Mouse (Mus musculus): ENCODE results near the gene Fam71b. TPM values are rescaled to one million over a fixed set of nuclear protein-coding genes. Genes with fewer than 3 reads are reported as not detected.

Fam71b gene
- polyA plus RNA-seq, 1 experiment from 2014 or later: not detected

DNA sequence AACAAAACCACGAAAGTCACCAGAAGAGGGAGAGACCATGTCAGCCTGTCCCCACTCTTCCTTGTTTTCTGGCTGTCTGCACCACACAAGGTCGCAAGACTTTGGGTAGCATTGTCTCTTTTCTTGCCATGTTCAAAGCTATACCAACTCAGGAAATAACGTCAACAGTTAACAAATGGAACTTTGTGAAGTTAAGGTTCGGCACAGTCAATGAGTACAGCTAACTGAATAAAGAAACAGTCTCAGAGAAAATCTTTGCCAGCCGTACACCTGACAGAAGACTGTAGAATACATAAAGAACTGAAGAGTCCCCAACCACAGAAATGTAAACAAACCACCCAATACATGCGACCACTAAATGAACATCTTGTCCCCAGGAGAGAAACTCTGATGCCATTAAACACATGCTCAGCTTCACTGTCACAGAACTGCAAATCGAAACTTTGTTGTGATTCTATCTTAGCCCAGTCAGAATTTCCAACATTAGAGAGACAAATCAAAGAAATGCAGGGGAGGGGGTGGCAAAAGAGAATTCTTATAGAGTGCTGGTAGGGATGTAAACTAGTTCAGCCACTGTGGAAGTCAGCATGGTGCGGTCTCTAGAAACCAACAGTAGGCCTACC is 23.9 kb upstream of the Fam71b start:
- H3K27ac ChIP-seq: no peak overlapping the region
- ATAC-seq (ENCODE audit: low FRiP score): no peak
- no peaks in the 10 kb centered on the region for H3K9me3 ChIP-seq (replicated peaks)
- H3K4me1 ChIP-seq: no peaks in the 10 kb centered on the region
- no peak overlapping the region for H3K4me3 ChIP-seq
- WGBS: 85% methylated on average over 8 of the region's 8 CpGs
- H3K36me3 ChIP-seq: no peaks in the 10 kb centered on the region
- H3K9ac ChIP-seq: no peak overlapping the region
- no peak overlapping the region for H3K4me2 ChIP-seq (replicated peaks)
- H3K27me3 ChIP-seq: no peaks in the 10 kb centered on the region

DNA sequence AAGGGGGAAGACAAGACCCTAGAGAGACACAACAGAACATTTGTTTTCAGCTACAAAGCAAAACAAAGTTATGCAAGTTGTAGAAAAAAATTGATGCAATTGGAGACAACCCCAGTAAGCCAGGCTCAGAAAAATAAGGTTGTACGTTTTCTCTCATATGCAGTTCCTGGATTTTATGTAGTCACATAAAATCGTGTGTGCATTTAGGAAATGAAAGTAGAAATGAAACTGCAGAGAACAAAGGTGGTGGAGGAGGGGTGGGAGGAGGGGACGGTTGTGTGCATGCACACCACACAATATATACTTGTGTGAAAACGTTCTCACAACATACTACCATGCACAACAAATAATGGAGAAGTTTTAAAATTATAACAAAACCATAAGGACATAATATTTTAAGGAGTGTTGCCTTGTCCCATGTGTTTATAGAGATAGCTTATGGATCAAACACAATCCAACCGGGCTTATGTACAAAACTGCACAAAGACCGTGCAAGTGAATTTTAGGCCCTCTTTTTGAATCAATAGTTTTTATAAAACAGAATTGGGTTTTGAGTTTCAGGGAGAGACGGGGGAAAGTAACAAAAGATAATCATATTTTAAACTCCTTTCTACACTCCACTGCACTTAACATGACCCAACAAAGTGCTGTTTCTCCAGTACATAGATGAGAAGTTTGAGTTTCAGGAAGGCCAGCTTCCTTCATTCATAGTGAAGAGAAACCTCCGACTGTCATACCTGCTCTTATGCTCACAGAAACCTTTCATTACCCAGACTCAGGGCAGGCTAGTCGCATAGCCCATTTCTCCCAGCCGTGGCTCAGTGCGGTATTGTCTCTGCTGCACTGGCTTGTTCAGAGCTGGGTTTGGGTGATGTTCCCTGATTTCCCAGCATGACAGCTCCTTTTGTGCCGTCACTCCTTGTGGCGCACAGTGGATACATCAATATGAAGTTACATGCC is 23.0 kb upstream of the Fam71b start:
- ATAC-seq (ENCODE audit: low FRiP score): no peak
- Histone ChIP-seq H3K27me3 (no peaks in the 10 kb centered on the region), H3K4me3 (no peak overlapping the region), H3K4me1 (no peaks in the 10 kb centered on the region), H3K4me2 (replicated peaks) (no peak overlapping the region), H3K9me3 (replicated peaks) (no peaks in the 10 kb centered on the region), H3K9ac (no peak overlapping the region), H3K36me3 (no peaks in the 10 kb centered on the region), H3K27ac (no peak overlapping the region)
- 81% methylated on average over 13 of the region's 13 CpGs for WGBS

DNA sequence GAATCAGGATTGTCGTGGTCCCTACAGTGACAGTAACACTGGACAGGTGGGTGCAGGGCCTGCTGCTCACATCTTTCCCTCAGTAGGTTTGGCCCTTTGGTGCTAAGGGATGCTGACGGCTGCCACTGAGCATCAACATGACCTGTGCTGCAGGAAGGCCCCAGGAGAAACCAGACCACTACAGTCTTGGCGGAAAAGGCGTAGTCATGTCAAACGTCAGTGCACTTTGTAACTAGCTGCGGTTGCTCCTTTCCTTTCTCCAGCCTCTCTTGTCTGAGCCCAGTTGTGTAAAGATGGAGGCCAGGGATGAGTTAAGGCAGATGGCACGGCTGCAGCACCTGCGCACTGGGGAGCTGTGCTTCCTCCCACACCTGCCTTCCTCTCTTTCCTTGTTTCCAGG is 21.3 kb upstream of the Fam71b start:
- no peaks in the 10 kb centered on the region for H3K4me1 ChIP-seq
- H3K9me3 ChIP-seq (replicated peaks): no peaks in the 10 kb centered on the region
- no peak overlapping the region for H3K27ac ChIP-seq
- H3K4me3 ChIP-seq: no peak overlapping the region
- 78% methylated on average over 8 of the region's 8 CpGs for WGBS
- ATAC-seq (ENCODE audit: low FRiP score): no peak
- H3K4me2 ChIP-seq (replicated peaks): no peak overlapping the region
- no peaks in the 10 kb centered on the region for H3K36me3 ChIP-seq
- no peak overlapping the region for H3K9ac ChIP-seq
- no peaks in the 10 kb centered on the region for H3K27me3 ChIP-seq

DNA sequence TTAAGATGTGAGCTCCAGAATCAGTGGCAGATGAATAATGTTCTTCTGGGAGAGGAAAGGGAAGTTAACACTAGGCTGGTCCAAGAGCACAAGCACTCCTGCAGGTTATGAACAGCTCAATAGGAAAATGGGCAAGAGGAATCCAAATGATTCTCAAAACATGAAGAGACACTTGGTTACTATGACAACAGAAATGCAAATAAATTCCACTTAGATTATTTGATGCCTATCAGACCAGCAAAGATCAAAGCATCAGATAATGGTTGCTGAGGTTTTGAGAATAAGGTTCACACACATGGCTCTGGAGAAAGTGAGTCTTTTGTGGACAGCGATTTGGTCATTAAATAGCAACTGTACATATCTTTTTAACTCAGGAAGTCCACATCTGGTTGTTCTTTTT is 19.0 kb upstream of the Fam71b start:
- no peak overlapping the region for H3K4me3 ChIP-seq
- H3K4me2 ChIP-seq (replicated peaks): no peak overlapping the region
- no peak for ATAC-seq (ENCODE audit: low FRiP score)
- no peaks in the 10 kb centered on the region for H3K27me3 ChIP-seq
- H3K27ac ChIP-seq: no peak overlapping the region
- H3K9ac ChIP-seq: no peak overlapping the region
- WGBS: 94% methylated on average over 1 of the region's 1 CpGs
- H3K4me1 ChIP-seq: no peaks in the 10 kb centered on the region
- H3K9me3 ChIP-seq (replicated peaks): no peaks in the 10 kb centered on the region
- no peaks in the 10 kb centered on the region for H3K36me3 ChIP-seq

DNA sequence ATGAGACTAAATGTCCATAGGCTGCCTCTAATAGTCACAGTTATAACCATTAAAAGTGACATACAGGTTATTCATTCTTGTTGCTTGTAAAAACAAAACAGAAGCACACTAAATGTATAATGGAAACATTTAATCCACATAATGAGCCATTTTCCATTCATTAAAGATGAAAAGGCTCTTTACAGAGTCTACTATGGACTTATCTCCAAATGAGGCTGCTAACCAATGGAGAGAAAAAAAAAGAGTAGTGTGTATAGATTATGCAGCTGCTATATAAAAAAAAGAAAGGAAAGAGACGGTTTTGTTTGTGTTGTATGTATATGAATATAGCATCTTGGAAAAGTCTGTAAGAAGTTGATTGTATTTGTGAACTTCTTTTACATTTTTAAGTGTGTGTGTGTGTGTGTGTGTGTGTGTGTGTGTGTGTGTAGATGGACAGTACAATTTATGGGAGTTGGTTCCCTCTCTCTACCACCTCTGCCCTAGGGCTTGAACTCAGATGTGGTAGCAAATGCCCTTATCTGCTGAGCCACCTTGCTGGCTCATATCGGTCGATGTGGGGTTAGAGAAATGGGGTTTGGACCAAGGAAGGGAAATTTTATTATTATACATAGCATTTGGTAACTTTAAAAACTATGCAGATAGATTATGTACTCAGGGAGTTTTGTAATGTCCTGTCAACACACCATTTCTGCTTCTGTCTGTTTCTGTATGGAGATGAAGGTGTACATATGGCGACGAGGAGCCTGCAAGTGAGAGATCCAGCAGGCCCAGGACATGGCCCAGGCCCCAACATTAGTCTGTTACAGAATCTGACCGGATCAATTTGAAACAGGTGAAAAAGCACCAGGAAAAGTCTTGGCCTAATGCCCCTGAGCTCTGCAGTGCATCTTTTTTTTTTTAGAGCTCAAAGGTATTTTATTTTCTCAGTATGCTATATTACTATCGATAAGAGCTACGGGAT is 18.3 kb upstream of the Fam71b start:
- no peak overlapping the region for H3K27ac ChIP-seq
- no peak for ATAC-seq (ENCODE audit: low FRiP score)
- no peaks in the 10 kb centered on the region for H3K9me3 ChIP-seq (replicated peaks)
- H3K27me3 ChIP-seq: no peaks in the 10 kb centered on the region
- no peak overlapping the region for H3K4me2 ChIP-seq (replicated peaks)
- no peaks in the 10 kb centered on the region for H3K36me3 ChIP-seq
- no peak overlapping the region for H3K4me3 ChIP-seq
- no peak overlapping the region for H3K9ac ChIP-seq
- H3K4me1 ChIP-seq: no peaks in the 10 kb centered on the region
- WGBS: 86% methylated on average over 8 of the region's 8 CpGs

DNA sequence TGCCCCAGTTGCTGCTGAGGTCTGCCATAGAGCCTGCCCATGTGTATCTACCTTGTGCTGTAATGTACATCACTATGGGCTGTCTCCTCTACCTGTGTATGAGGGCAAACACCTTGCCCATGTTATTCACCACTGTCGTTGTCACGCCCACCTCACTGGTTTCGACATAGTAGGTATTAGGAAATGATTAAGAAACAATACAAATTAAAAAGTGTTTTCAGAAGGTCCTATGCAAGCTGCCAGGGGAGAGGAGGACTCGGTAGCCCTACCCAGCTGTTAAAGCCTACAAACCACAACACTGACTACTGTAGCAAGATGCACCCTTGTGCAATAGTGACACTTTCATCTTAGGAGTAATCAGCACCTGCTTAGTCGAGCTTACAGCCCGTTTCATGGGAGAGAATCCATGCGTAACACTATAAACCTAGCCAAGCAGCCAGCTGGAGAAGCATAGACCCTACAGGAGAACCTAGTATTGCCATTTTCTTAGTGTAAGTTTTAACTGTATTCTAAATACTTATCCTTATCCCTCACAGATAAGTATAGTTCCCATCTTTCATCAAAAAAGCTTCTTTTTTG is 16.2 kb upstream of the Fam71b start:
- WGBS: 86% methylated on average over 7 of the region's 7 CpGs
- H3K36me3 ChIP-seq: no peaks in the 10 kb centered on the region
- no peaks in the 10 kb centered on the region for H3K27me3 ChIP-seq

DNA sequence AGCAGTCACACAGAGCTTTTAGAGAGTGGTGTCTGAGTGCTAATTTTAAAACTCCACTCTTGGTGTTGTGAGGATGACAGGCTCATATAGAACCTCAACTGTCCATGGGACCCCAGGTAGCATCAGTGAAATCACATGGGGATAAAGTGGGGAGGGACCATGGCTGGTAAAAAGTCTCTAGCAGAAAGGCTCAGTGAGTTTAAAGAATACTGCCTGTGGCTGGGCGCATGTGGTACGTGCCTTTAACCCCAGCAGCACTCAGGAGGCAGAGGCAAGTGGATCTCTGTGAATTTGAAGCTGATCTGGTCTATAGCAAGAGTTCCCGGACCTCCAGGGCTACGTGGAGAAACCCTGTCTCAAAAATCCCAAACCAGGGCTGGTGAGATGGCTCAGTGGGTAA is 13.9 kb upstream of the Fam71b start:
- Histone ChIP-seq H3K27ac (no peak overlapping the region), H3K9ac (no peak overlapping the region)

More for the DNA sequence above, 16.2 kb upstream of the Fam71b start:
- H3K4me2 ChIP-seq (replicated peaks): no peak overlapping the region
- no peak overlapping the region for H3K27ac ChIP-seq
- no peak overlapping the region for H3K9ac ChIP-seq
- ATAC-seq (ENCODE audit: low FRiP score): no peak
- no peak overlapping the region for H3K4me3 ChIP-seq
- H3K4me1 ChIP-seq: no peaks in the 10 kb centered on the region
- no peaks in the 10 kb centered on the region for H3K9me3 ChIP-seq (replicated peaks)

DNA sequence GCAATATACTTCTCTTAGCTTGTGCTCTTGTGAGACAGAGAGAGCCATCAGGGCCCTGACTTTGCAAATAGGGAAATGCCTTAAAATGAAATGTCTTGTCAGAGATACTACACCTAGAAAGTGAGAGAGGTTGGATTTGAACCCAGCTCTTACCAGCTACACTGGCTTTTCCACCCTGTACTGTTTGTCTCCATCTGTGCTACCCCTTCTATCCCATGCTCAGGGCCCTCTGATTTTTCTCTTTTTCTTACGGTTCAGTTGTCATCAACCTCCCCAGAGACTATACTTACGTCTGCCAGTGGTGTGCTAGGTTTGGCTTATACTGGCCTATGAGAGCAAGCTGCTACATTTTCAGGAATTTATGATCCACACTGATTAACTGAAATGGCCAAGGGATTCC is 11.4 kb upstream of the Fam71b start:
- no peaks in the 10 kb centered on the region for H3K36me3 ChIP-seq
- H3K9me3 ChIP-seq (replicated peaks): no peaks in the 10 kb centered on the region
- no peak overlapping the region for H3K9ac ChIP-seq
- H3K27ac ChIP-seq: no peak overlapping the region
- no peak overlapping the region for H3K4me2 ChIP-seq (replicated peaks)
- 74% methylated on average over 2 of the region's 2 CpGs for WGBS
- H3K4me3 ChIP-seq: no peak overlapping the region
- no peaks in the 10 kb centered on the region for H3K27me3 ChIP-seq
- ATAC-seq (ENCODE audit: low FRiP score): no peak
- H3K4me1 ChIP-seq: no peaks in the 10 kb centered on the region

More for the DNA sequence above, 13.9 kb upstream of the Fam71b start:
- no peaks in the 10 kb centered on the region for H3K27me3 ChIP-seq
- H3K9me3 ChIP-seq (replicated peaks): no peaks in the 10 kb centered on the region
- H3K4me1 ChIP-seq: no peaks in the 10 kb centered on the region
- no peak overlapping the region for H3K4me3 ChIP-seq
- no peak overlapping the region for H3K4me2 ChIP-seq (replicated peaks)
- ATAC-seq (ENCODE audit: low FRiP score): no peak
- H3K36me3 ChIP-seq: no peaks in the 10 kb centered on the region
- WGBS: 91% methylated on average over 4 of the region's 4 CpGs

DNA sequence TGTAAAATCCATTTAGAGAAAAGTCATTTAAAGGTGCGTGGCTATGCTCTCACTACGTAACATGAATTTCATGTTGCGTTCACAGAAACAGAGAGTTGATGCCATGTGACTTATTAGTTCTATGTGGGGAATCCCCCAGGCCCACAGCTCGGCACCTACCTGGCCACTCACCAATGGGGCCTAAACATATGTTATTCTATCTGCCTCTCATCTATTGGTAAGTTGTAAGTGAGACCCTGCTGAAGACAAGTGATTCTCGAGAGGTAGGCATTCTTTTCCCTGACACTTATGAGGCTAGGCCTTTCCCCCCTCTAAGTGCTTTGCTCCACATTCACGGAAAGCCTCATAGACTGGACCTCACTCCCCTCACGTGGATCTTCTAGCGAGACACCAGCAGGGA is 9.8 kb upstream of the Fam71b start:
- Histone ChIP-seq H3K9ac (no peak overlapping the region), H3K4me3 (no peak overlapping the region), H3K27ac (no peak overlapping the region), H3K4me1 (no peaks in the 10 kb centered on the region), H3K36me3 (no peaks in the 10 kb centered on the region), H3K4me2 (replicated peaks) (no peak overlapping the region), H3K27me3 (no peaks in the 10 kb centered on the region), H3K9me3 (replicated peaks) (no peaks in the 10 kb centered on the region)
- ATAC-seq (ENCODE audit: low FRiP score): no peak
- WGBS: 86% methylated on average over 8 of the region's 8 CpGs

DNA sequence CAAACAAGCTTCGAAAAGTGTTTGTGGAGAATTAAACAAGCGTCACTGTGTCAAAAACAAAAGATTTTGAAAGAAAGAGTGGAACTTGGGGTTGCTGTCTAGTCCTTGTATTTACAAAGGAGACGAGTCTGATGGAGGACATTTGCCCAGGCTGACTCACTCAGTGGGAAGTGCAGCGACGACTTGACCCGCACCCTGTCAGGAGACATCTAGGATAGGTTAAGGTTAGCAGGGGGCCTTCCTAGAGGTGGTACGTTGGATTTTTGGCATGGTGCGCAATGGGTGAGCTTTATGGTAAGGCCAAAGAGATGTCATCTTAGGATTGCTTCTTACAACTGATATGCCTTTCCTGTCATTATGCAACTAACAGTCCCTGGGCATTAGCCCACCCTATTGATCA is 9.3 kb upstream of the Fam71b start:
- WGBS: 93% methylated on average over 8 of the region's 8 CpGs
- Histone ChIP-seq H3K36me3 (no peaks in the 10 kb centered on the region), H3K9ac (no peak overlapping the region), H3K4me2 (replicated peaks) (no peak overlapping the region), H3K27me3 (no peaks in the 10 kb centered on the region), H3K4me1 (no peaks in the 10 kb centered on the region), H3K27ac (no peak overlapping the region), H3K9me3 (replicated peaks) (no peaks in the 10 kb centered on the region), H3K4me3 (no peak overlapping the region)
- ATAC-seq (ENCODE audit: low FRiP score): no peak

DNA sequence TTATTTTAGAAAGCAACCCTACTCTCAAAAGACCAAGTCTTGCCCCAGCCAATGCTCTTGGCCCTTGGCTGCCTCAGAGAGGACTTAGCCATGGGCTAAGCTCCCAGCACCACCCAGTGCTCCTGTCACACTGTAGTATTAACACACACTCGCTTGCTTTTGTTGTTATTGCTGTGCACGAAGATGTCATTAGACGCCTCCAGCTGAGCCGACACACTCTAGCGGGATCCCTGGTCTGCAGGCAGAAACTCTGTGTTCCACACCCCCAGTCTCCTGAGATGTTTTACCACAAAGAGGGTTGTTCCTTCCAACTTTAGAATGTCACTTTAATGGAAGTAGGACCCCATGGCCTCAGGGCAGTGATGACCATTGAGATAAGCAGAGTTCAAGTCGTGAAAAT is 7.9 kb upstream of the Fam71b start:
- Histone ChIP-seq H3K27me3 (no peaks in the 10 kb centered on the region), H3K9ac (no peak overlapping the region), H3K36me3 (no peaks in the 10 kb centered on the region), H3K27ac (no peak overlapping the region), H3K4me2 (replicated peaks) (no peak overlapping the region), H3K4me3 (no peak overlapping the region), H3K9me3 (replicated peaks) (no peaks in the 10 kb centered on the region), H3K4me1 (no peaks in the 10 kb centered on the region)
- ATAC-seq (ENCODE audit: low FRiP score): no peak
- WGBS: 78% methylated on average over 6 of the region's 6 CpGs
